Mouse (Mus musculus) ES-E14 (cell line): ENCODE measurements at regions not wholly inside any gene's neighbourhood (a gene's known extent, or its start where the extent isn't known, plus 50 kb on each side); places are given as distances from the start of the nearest gene placed in this dataset.

Experiments
- DNase-seq: peaks from one replicate; pipeline ENCODE4 v3.0.0-alpha.2; 2013; ENCODE audit warnings: low read depth, low spot score
- H3K27ac ChIP-seq: 2 replicates; pipeline ENCODE4 v1.5.1; 2012; ENCODE audit warnings: low read depth, mild to moderate bottlenecking, low read length, moderate library complexity, mixed read lengths; ENCODE audit not compliant: poor library complexity, insufficient read depth, severe bottlenecking
- H3K36me3 ChIP-seq: 2 replicates; pipeline ENCODE4 v1.6.1; 2012; ENCODE audit warnings: mild to moderate bottlenecking, low read length, moderate library complexity, mixed read lengths; ENCODE audit not compliant: control insufficient read depth, poor library complexity, insufficient read depth, severe bottlenecking
- H3K4me1 ChIP-seq, 2 experiments: fragments of 150-350 bp in 1 of 2; sonication (generic) in 1 of 2; 2 replicates each; pipeline ENCODE4 v1.6.1; 2012; ENCODE audit warnings: low read length in 2 of 2, mild to moderate bottlenecking in 1 of 2, mixed read lengths in 1 of 2; ENCODE audit not compliant: control insufficient read depth in 2 of 2, insufficient read depth in 2 of 2, poor library complexity in 1 of 2
- H3K4me3 ChIP-seq, 2 experiments: fragments of 150-350 bp in 1 of 2; sonication (generic) in 1 of 2; 2 replicates each; pipeline ENCODE4 v1.5.1; 2012; ENCODE audit warnings: low read length in 2 of 2, low read depth in 1 of 2, mild to moderate bottlenecking in 1 of 2, mixed read lengths in 1 of 2; ENCODE audit not compliant: insufficient read depth in 1 of 2, poor library complexity in 1 of 2, severe bottlenecking in 1 of 2
- H3K9ac ChIP-seq: 2 replicates; pipeline ENCODE4 v1.6.1; 2012; ENCODE audit warnings: low read depth, mild to moderate bottlenecking, low read length, mixed read lengths; ENCODE audit not compliant: poor library complexity, insufficient read depth, severe bottlenecking
- H3K9me3 ChIP-seq: fragments of 150-350 bp; sonication (generic); 2 replicates; pipeline ENCODE4 v1.6.1; 2012; ENCODE audit warnings: low read depth, mild to moderate bottlenecking, low read length; ENCODE audit not compliant: control insufficient read depth, insufficient read depth
- CHD2 ChIP-seq: IDR thresholded peaks from 2 replicates; pipeline ENCODE4 v1.6.1; 2014; ENCODE audit warnings: mild to moderate bottlenecking, low read depth, low read length, inconsistent platforms
- HCFC1 ChIP-seq: IDR thresholded peaks from 2 replicates; pipeline ENCODE4 v1.6.1; 2012; ENCODE audit warnings: low read length, inconsistent platforms, borderline replicate concordance; ENCODE audit not compliant: insufficient read depth
- MAFK ChIP-seq: IDR thresholded peaks from 2 replicates; pipeline ENCODE4 v1.6.1; 2014; ENCODE audit warnings: mild to moderate bottlenecking, low read depth, low read length, inconsistent platforms; ENCODE audit not compliant: insufficient read depth
- ZC3H11A ChIP-seq: IDR thresholded peaks from 2 replicates; pipeline ENCODE4 v1.6.1; 2012; ENCODE audit warnings: low read depth, mild to moderate bottlenecking, inconsistent platforms, low read length, borderline replicate concordance
- ZNF384 ChIP-seq: IDR thresholded peaks from 2 replicates; pipeline ENCODE4 v1.6.1; 2012; ENCODE audit warnings: low read depth, low read length, inconsistent platforms
- in situ Hi-C, 2 experiments: fragments of 600-800 bp; cut with MboI; formaldehyde crosslinking; loops; one replicate each; pipeline ENCODE4 v1.15.1; 2025; ENCODE audit warnings: low sequenced_read_pairs in 2 of 2, inconsistent platforms in 1 of 2; ENCODE audit not compliant: unreplicated experiment in 2 of 2

DNA sequence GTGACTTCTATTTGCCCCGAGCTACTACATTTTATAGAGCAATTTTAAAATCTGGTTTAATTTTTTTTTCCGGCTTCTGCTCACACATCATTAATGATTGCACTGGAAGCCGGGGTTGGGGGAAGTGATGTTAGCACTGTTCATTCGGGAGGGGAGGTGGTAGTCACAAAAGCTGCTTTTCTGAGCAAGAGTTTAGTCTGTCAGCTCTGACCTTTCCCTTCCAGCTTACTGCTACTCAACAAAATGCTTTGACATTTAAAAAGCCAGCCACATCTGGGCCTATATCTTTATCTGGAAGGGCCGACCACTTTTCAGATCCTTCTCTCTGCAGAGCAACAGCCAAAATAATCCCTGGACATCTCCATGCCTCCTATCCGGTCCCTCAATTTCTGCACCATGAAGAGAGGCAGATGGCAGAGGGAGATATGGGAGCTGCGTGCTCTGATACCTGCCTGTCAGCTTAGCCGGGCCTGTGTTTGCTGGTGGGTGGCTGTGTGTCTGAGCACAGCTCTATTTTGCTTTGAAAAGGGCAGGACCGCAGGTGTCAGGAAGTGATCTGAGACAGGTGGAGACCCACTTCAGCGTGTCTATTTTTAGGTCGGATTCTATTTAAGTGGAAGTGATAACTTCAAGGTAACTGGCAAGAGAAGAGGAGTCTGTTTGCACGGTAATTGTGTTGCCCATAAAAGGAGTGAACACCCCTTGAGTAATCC lies 63.1 kb downstream of the Kcnf1 start:
- H3K9ac ChIP-seq: no peak overlapping the region
- in situ Hi-C loops: loop anchor here in 1 of 2 experiments (5.0 kb wide), 1 partner anchor 34 kb away; no protein-coding TSS in a partner anchor
- no peak for DNase-seq
- no peak for TF ChIP-seq ZNF384
- TF ChIP-seq ZC3H11A: no peak
- TF ChIP-seq MAFK: no peak
- no peak for TF ChIP-seq HCFC1
- no peak for TF ChIP-seq CHD2
- no peaks in the 10 kb centered on the region for H3K9me3 ChIP-seq
- no peaks in the 10 kb centered on the region for H3K36me3 ChIP-seq
- no peak overlapping the region for H3K27ac ChIP-seq
- no peak overlapping the region for H3K4me3 ChIP-seq
- H3K4me1 ChIP-seq: peaks cover 0 to 4% of the 10 kb centered on the region in 2 experiments; a peak in 1 of 4 replicates

DNA sequence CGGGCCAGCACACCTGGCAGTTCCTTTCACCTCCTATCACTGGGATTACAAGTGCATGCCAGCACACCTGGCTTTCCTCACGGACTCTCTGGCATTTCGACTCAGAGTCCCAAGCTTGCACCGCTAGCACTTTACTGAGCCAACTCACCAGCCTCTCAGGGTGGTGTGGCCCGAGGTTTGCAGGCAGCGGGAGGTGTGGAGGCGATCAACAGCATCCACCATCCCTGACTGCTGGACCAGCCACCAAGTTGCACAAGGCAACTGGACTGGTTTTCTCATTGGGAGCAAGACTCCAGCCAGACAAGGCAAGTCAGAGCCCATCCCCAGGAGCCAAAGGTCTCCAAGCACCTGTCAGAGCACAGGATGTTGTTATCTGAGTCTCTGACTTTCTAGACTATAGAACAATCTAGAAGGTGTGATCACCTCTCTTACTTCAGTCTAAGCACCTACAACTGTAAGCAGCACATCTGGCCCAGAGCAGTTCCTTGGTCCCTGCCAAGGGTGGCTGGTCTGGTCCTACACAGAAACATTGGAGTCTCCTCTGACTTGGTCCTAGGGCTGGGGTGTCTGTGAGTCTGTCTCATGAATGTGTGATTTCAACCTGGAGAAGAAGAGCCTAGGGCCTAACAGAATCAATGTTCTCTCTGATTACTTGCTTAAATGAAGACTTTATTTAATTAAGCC lies 63.8 kb downstream of the Kcnf1 start:
- Histone ChIP-seq H3K4me3 (no peak overlapping the region), H3K9ac (no peak overlapping the region), H3K27ac (no peak overlapping the region), H3K36me3 (no peaks in the 10 kb centered on the region), H3K4me1 (peaks cover 0 to 4% of the 10 kb centered on the region in 2 experiments; a peak in 1 of 4 replicates), H3K9me3 (no peaks in the 10 kb centered on the region)
- no peak for DNase-seq
- in situ Hi-C loops: loop anchor here in 1 of 2 experiments (5.0 kb wide), 1 partner anchor 34 kb away; no protein-coding TSS in a partner anchor
- TF ChIP-seq CHD2: no peak
- no peak for TF ChIP-seq ZNF384
- no peak for TF ChIP-seq ZC3H11A
- TF ChIP-seq HCFC1: no peak
- TF ChIP-seq MAFK: no peak

DNA sequence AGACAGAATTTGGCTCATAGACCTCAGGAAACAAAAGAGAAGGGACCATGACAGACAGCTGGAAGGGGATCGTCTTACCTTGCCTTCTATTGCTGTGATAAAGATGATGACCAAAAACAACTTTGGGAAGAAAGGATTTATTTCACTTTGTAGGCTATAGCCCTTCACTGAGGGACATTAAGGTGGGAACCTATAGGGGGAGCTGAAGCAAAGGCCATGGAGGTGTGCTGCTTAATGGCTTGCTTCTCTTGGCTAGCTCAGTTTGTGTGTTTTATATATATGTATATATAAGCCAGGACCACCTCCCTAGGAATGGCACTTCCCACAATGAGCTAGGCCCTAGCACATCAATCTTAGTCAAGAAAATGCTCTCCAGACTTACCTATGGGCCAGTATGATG lies 70.5 kb downstream of the Kcnf1 start:
- H3K9ac ChIP-seq: no peak overlapping the region
- TF ChIP-seq HCFC1: no peak
- no peak for DNase-seq
- H3K36me3 ChIP-seq: no peaks in the 10 kb centered on the region
- no peak overlapping the region for H3K4me3 ChIP-seq
- no peaks in the 10 kb centered on the region for H3K9me3 ChIP-seq
- H3K27ac ChIP-seq: no peak overlapping the region
- H3K4me1 ChIP-seq: no peaks in the 10 kb centered on the region
- in situ Hi-C loops: no loop called here

DNA sequence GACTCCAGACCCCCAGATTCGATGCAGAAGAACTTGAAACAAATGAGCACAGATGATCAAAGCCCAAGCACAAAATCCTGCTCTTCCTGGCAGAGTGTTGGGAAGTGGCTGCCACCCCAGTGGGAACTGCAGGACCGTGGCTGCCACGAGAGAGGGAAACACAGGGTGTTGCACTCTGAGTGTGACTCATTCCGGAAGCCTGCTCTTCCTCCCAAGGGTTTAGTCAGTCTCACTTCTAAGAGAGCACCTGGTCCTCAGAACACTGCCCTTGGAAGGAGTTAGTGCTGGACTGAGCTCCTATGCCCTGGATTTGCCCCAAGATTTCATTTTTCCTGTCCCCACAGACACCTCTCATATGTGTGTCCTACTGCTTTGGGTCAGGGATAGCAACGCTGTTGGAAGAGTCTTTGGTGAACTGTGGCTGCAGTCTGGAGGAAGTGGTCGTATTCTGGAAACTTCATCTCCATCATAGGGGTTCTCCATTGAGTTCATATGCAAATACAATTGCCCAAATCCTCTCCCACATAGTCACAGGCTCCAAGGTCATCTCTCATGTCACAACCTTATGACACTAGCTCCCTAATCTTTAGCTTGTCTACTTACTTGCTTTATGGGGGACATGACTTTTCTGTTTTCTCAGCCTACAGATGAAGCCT lies 71.5 kb downstream of the Kcnf1 start:
- no peak for TF ChIP-seq HCFC1
- no peak for TF ChIP-seq ZC3H11A
- no peak for TF ChIP-seq ZNF384
- TF ChIP-seq CHD2: no peak
- no peak for TF ChIP-seq MAFK
- H3K4me1 ChIP-seq: no peaks in the 10 kb centered on the region

More for the DNA sequence above, 71.5 kb downstream of the Kcnf1 start:
- no peak for DNase-seq
- Histone ChIP-seq H3K9ac (no peak overlapping the region), H3K4me3 (no peak overlapping the region), H3K9me3 (no peaks in the 10 kb centered on the region), H3K36me3 (no peaks in the 10 kb centered on the region), H3K27ac (no peak overlapping the region)
- in situ Hi-C loops: no loop called here
